Comparison of ENCODE assay signal across 9 mouse cellular contexts in the genomic region with DNA sequence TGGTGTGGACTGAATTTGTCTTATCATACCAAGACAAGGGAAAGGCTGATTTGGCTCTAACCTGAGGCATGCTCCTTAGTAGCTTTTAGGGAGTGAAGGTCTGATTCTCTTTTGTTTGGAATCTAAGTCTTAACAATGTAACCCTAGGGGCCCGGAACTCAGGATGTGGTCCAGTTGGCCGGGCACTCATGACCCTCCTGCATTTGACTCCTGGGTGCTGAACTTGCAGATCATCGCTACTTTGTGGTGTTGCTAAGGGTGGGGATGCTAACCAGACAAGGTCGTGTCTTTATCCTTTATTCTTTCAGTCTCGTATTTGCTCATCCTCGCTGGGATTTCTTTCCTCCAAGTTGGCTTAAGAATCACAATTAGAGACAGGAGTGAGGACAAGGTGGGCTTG. TPM values are rescaled to one million over a fixed set of nuclear protein-coding genes. Genes with fewer than 3 reads are reported as not detected.
A peak's percentile ranks its signal among the peaks of the same experiment; 100 is the strongest.
DNase-seq lines count a peak whose midpoint lies in the region; ATAC-seq and TF ChIP-seq lines count a peak whose summit lies in the region.
"Had no signal": no experiment of that assay in that cellular context is flagged by ENCODE, and none has a peak within 500 bp of the region (broad histone marks: within the 10 kb centered on the region; RNA-seq: fewer than 3 reads in every experiment).

No protein-coding gene starts in this region.

- H3K36me3 ChIP-seq in heart, embryonic 11.5 days (ENCODE audit: control insufficient read depth, insufficient read depth, low read length) = no peaks in the 10 kb centered on the region
- H3K36me3 ChIP-seq in forebrain, embryonic 12.5 days (replicated peaks) = no peaks in the 10 kb centered on the region
- H3K36me3 ChIP-seq in liver, embryonic 14.5 days (replicated peaks; ENCODE audit: control insufficient read depth, insufficient read depth, low read depth) = no peaks in the 10 kb centered on the region

- H3K9me3 ChIP-seq in heart, embryonic 11.5 days (replicated peaks; ENCODE audit: control insufficient read depth, low read length) = no peaks in the 10 kb centered on the region
- no peaks in the 10 kb centered on the region for H3K9me3 ChIP-seq in forebrain, embryonic 12.5 days
- H3K9me3 ChIP-seq in liver, embryonic 14.5 days (ENCODE audit: control insufficient read depth, low read length) = no peaks in the 10 kb centered on the region

- no peak for DNase-seq in heart, postnatal 14 days
- DNase-seq in liver, embryonic 14.5 days (ENCODE audit: low read depth in 3 of 3, low spot score in 3 of 3) = no peak
- no peak for DNase-seq in left cerebral cortex, postnatal 25 days (ENCODE audit: low spot score in 2 of 2)
- DNase-seq in retina, postnatal 1 day = no peak
- DNase-seq in embryo, embryonic 10.5 days (ENCODE audit: low spot score) = no peak

- H3K9ac ChIP-seq in heart, embryonic 11.5 days (ENCODE audit: low read depth, low read length) = no peak overlapping the region
- peak overlapping the region; percentile 36; the same call in 1 of the 2 replicates for H3K9ac ChIP-seq in forebrain, embryonic 12.5 days
- H3K9ac ChIP-seq in liver, embryonic 14.5 days (replicated peaks) = no peak overlapping the region

- peak overlapping the region; percentile 29 for H3K4me3 ChIP-seq in heart, embryonic 11.5 days (ENCODE audit: low read depth, low read length)
- H3K4me3 ChIP-seq in forebrain, embryonic 12.5 days (replicated peaks) = peak overlapping the region; percentile 27
- 0 out of 4 replicates have a peak overlapping the region, but pooled peaks of 1 of the 2 experiments have one; percentile 18 for H3K4me3 ChIP-seq in liver, embryonic 14.5 days (ENCODE audit: insufficient read depth in 1 of 2, low read depth in 2 of 2, low read length in 2 of 2)
- H3K4me3 ChIP-seq: erythroblast, embryonic 14.5 days had no signal

- peaks cover 3% of the 10 kb centered on the region; the same call in 1 of the 2 replicates for H3K27me3 ChIP-seq in heart, embryonic 11.5 days (ENCODE audit: control insufficient read depth, insufficient read depth, low read length)
- peaks cover 20% of the 10 kb centered on the region for H3K27me3 ChIP-seq in forebrain, embryonic 12.5 days
- H3K27me3 ChIP-seq in liver, embryonic 14.5 days (ENCODE audit: control insufficient read depth, insufficient read depth, low read length) = peaks cover 12% of the 10 kb centered on the region

- no peak overlapping the region for H3K27ac ChIP-seq in heart, embryonic 11.5 days (ENCODE audit: low read depth, low read length)
- H3K27ac ChIP-seq in forebrain, embryonic 12.5 days = no peak overlapping the region
- H3K27ac ChIP-seq in liver, embryonic 14.5 days = no peak overlapping the region

- no peak for TF ChIP-seq CTCF in liver, embryonic 14.5 days (IDR thresholded peaks at IDR 0.05; ENCODE audit: low read depth)

- H3K4me1 ChIP-seq in heart, embryonic 11.5 days (ENCODE audit: control insufficient read depth, insufficient read depth, low read length) = peaks cover 9% of the 10 kb centered on the region; the same call in 1 of the 2 replicates
- H3K4me1 ChIP-seq in forebrain, embryonic 12.5 days = peaks cover 11% of the 10 kb centered on the region
- peaks cover 0 to 15% of the 10 kb centered on the region in 2 experiments; a peak in 2 of 4 replicates for H3K4me1 ChIP-seq in liver, embryonic 14.5 days (replicated peaks; ENCODE audit: control insufficient read depth in 2 of 2, insufficient read depth in 2 of 2, low read length in 1 of 2)

- WGBS in heart, embryonic 11.5 days (ENCODE audit: insufficient replicate concordance) = 23% methylated on average over 6 of the region's 6 CpGs
- WGBS in forebrain, embryonic 12.5 days = 21% methylated on average over 6 of the region's 6 CpGs
- 20% methylated on average over 6 of the region's 6 CpGs for WGBS in liver, embryonic 14.5 days (ENCODE audit: insufficient replicate concordance)

- no peak for TF ChIP-seq EP300 in liver, embryonic 14.5 days (IDR thresholded peaks at IDR 0.05; ENCODE audit: low read depth)

- no peak for ATAC-seq in heart, embryonic 11.5 days (replicated peaks; ENCODE audit: insufficient number of reproducible peaks, low FRiP score, low TSS enrichment)
- ATAC-seq in CD4-positive, CD25-positive, alpha-beta regulatory T cell, adult 4 months = peak; percentile 37
- no peak for ATAC-seq in forebrain, embryonic 12.5 days (ENCODE audit: low FRiP score)
- ATAC-seq in liver, embryonic 14.5 days (ENCODE audit: insufficient read depth) = no peak

- H3K4me2 ChIP-seq in heart, embryonic 11.5 days = peak overlapping the region; percentile 64
- peak overlapping the region; percentile 50 for H3K4me2 ChIP-seq in forebrain, embryonic 12.5 days
- peak overlapping the region; percentile 49 for H3K4me2 ChIP-seq in liver, embryonic 14.5 days (ENCODE audit: low read depth)

- intact Hi-C loops in heart, postnatal 14 days (cut with DNase I) = no loop called here
- intact Hi-C loops in left cerebral cortex, postnatal 25 days (cut with DNase I) = loop anchor here (1.0 kb wide), 1 partner anchor 46 kb away; no protein-coding TSS in a partner anchor

RNA-seq across cellular contexts. Expression of a gene that starts 37.5 kb away (rescaled TPM):
- polyA plus RNA-seq in heart, embryonic 11.5 days (2014; fragmentation: Nextera tagmentation; extraction: Ambion mirVana) = 1.4 and 3.7 TPM in 2 replicates
- not detected for total RNA-seq in heart, postnatal 14 days (2021)
- 1 to 10 TPM; 1.9 to 3.1 TPM for polyA plus RNA-seq in CD4-positive, CD25-positive, alpha-beta regulatory T cell, adult 4 months (2017; shearing (Covaris generic))
- 3.7 and 4.3 TPM in 2 replicates for polyA plus RNA-seq in forebrain, embryonic 12.5 days (2016; fragmentation: Nextera tagmentation; extraction: Ambion mirVana)
- polyA plus RNA-seq in liver, embryonic 14.5 days (2012; rRNA removed) = 1.6 TPM in 2 replicates
- 3.0 and 3.5 TPM in 2 replicates for polyA plus RNA-seq in liver, embryonic 14.5 days (2014; fragmentation: Nextera tagmentation; extraction: Ambion mirVana)
- 1 to 10 TPM; 3.3 to 3.4 TPM for total RNA-seq in left cerebral cortex, postnatal 25 days (2021)

RNA-seq across cellular contexts. Expression of a gene that starts 47.0 kb away (rescaled TPM):
- 4.8 and 6.3 TPM in 2 replicates for polyA plus RNA-seq in heart, embryonic 11.5 days (2014; fragmentation: Nextera tagmentation; extraction: Ambion mirVana)
- 10 to 100 TPM; 35.3 to 43.1 TPM for total RNA-seq in heart, postnatal 14 days (2021)
- 10 to 100 TPM in 1 of 2 experiments, 1 to 10 TPM in 1; 9.2 to 11.5 TPM for polyA plus RNA-seq in CD4-positive, CD25-positive, alpha-beta regulatory T cell, adult 4 months (2017; shearing (Covaris generic))
- polyA plus RNA-seq in forebrain, embryonic 12.5 days (2016; fragmentation: Nextera tagmentation; extraction: Ambion mirVana) = 13.5 and 13.7 TPM in 2 replicates
- polyA plus RNA-seq in liver, embryonic 14.5 days (2012; rRNA removed) = 3.4 and 4.0 TPM in 2 replicates
- 2.1 and 2.4 TPM in 2 replicates for polyA plus RNA-seq in liver, embryonic 14.5 days (2014; fragmentation: Nextera tagmentation; extraction: Ambion mirVana)
- total RNA-seq in left cerebral cortex, postnatal 25 days (2021) = 10 to 100 TPM; 12.0 to 12.2 TPM
